In the genomic region with DNA sequence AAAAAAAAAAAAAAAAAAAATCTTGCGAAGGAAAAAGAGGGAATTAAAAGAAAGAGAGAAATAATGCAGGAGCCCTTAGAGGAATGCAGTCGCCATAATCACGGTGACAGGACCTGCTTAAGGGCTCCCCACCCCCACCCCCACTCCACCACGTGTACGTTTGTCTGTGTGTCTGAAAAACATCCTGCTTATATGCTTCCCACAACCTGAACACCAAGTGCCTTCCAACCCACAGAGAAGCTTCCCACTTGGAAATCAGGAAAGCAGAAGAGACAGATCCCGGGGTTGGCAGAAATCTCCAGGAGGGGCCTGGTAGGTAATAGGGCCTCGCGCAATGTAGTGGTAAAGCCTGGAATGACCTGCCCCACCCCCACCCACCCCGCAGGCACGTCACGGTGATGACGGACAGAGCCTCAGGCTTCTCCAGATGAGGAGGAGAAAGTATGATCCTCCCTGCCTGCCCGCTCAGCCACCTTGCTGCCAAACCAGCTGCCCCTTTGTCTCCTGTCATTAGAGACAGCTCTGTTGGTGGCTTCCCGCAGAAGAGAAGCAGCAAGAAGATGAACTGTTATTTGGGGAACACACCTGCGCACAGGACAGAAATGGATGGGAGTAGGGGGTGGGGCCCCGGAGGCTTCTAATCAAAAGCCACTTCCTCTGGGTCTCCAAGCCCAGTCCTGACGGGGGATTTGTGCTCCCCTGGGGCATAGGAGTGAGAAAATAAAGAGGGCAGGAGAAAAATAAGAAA, we compare ENCODE assay signal across 11 mouse cellular contexts. TPM values are rescaled to one million over a fixed set of nuclear protein-coding genes. Genes with fewer than 3 reads are reported as not detected.
DNase-seq lines count a peak whose midpoint lies in the region; ATAC-seq and TF ChIP-seq lines count a peak whose summit lies in the region.
"Had no signal": no experiment of that assay in that cellular context is flagged by ENCODE, and none has a peak within 500 bp of the region (broad histone marks: within the 10 kb centered on the region; RNA-seq: fewer than 3 reads in every experiment).

No protein-coding gene starts in this region.

- no peak overlapping the region for H3K27ac ChIP-seq in ES-Bruce4 (ENCODE audit: insufficient read depth, low read length)
- H3K27ac ChIP-seq in hindbrain, embryonic 10.5 days = peak overlapping the region; percentile 53; the same call in 1 of the 2 replicates
- no peak overlapping the region for H3K27ac ChIP-seq in midbrain, embryonic 15.5 days
- H3K27ac ChIP-seq in intestine, postnatal 0 days (ENCODE audit: low read depth, low read length) = no peak overlapping the region
- H3K27ac ChIP-seq: liver, embryonic 14.5 days had no signal

- peak overlapping the region; percentile 7; the same call in 1 of the 2 replicates for H3K4me3 ChIP-seq in ES-Bruce4 (ENCODE audit: low read depth, low read length)
- H3K4me3 ChIP-seq in hindbrain, embryonic 10.5 days = peak overlapping the region; percentile 30
- no peak overlapping the region for H3K4me3 ChIP-seq in midbrain, embryonic 15.5 days
- H3K4me3 ChIP-seq in intestine, postnatal 0 days (ENCODE audit: low read depth, low read length) = no peak overlapping the region

- peak overlapping the region; percentile 24 for H3K4me2 ChIP-seq in midbrain, embryonic 15.5 days
- no peak overlapping the region for H3K4me2 ChIP-seq in intestine, postnatal 0 days (replicated peaks; ENCODE audit: low read depth)

- H3K9ac ChIP-seq in ES-Bruce4 (ENCODE audit: low read depth, poor library complexity, severe bottlenecking) = no peak overlapping the region
- H3K9ac ChIP-seq in midbrain, embryonic 15.5 days = no peak overlapping the region
- H3K9ac ChIP-seq in intestine, postnatal 0 days (ENCODE audit: low read depth, low read length) = no peak overlapping the region
- H3K9ac ChIP-seq: liver, embryonic 14.5 days had no signal

- no peak for TF ChIP-seq CTCF in ES-Bruce4 (IDR thresholded peaks at IDR 0.05; ENCODE audit: low read depth, low read length)
- no peak for TF ChIP-seq CTCF in intestine, postnatal 0 days (IDR thresholded peaks at IDR 0.05; ENCODE audit: low read depth)

- H3K27me3 ChIP-seq in ES-Bruce4 (ENCODE audit: control insufficient read depth, insufficient read depth, low read length, poor library complexity, severe bottlenecking) = no peaks in the 10 kb centered on the region
- peaks cover 33% of the 10 kb centered on the region for H3K27me3 ChIP-seq in hindbrain, embryonic 10.5 days (ENCODE audit: insufficient read depth, poor library complexity, severe bottlenecking)
- no peaks in the 10 kb centered on the region for H3K27me3 ChIP-seq in midbrain, embryonic 15.5 days (replicated peaks)
- H3K27me3 ChIP-seq in intestine, postnatal 0 days (replicated peaks; ENCODE audit: control insufficient read depth, insufficient read depth, low read length) = 0 out of 2 replicates have a peak, but pooled peaks cover 5% of the 10 kb centered on the region

- ATAC-seq in midbrain, embryonic 15.5 days (replicated peaks) = 0 out of 2 replicates have a peak, but pooled peaks have one; percentile 30
- ATAC-seq in intestine, postnatal 0 days = no peak
- ATAC-seq: activated CD4-positive, CD25-positive, alpha-beta regulatory T cell, adult 4 months had no signal

- H3K36me3 ChIP-seq in ES-Bruce4 (ENCODE audit: control insufficient read depth, insufficient read depth, low read length, poor library complexity, severe bottlenecking) = no peaks in the 10 kb centered on the region
- no peaks in the 10 kb centered on the region for H3K36me3 ChIP-seq in hindbrain, embryonic 10.5 days
- H3K36me3 ChIP-seq in midbrain, embryonic 15.5 days (replicated peaks) = no peaks in the 10 kb centered on the region
- no peaks in the 10 kb centered on the region for H3K36me3 ChIP-seq in intestine, postnatal 0 days (ENCODE audit: control insufficient read depth, insufficient read depth)

- 9% methylated on average over 17 of the region's 17 CpGs for WGBS in hindbrain, embryonic 10.5 days
- WGBS in midbrain, embryonic 15.5 days = 3% methylated on average over 16 of the region's 17 CpGs
- WGBS in intestine, postnatal 0 days = 14% methylated on average over 17 of the region's 17 CpGs

- no peak for TF ChIP-seq POLR2A in ES-Bruce4 (IDR thresholded peaks at IDR 0.05; ENCODE audit: insufficient read depth, low read length)

- H3K9me3 ChIP-seq in ES-Bruce4 (replicated peaks; ENCODE audit: control insufficient read depth, insufficient read depth, low read length, poor library complexity, severe bottlenecking) = no peaks in the 10 kb centered on the region
- no peaks in the 10 kb centered on the region for H3K9me3 ChIP-seq in hindbrain, embryonic 10.5 days
- H3K9me3 ChIP-seq in midbrain, embryonic 15.5 days = no peaks in the 10 kb centered on the region
- no peaks in the 10 kb centered on the region for H3K9me3 ChIP-seq in intestine, postnatal 0 days (ENCODE audit: control insufficient read depth)

- DNase-seq in embryo, embryonic 10 days (ENCODE audit: low spot score) = peak; percentile 21
- DNase-seq in embryo, embryonic 9.5 days (ENCODE audit: extremely low spot score) = no peak
- peak; percentile 34 for DNase-seq in hindbrain, embryonic 10.5 days (ENCODE audit: low spot score)
- DNase-seq in adrenal gland, postnatal 4 days (ENCODE audit: low spot score in 2 of 2) = no peak
- DNase-seq in left cerebral cortex, adult 9 months (ENCODE audit: low spot score in 2 of 2) = no peak
- DNase-seq: kidney, adult 11 months had no signal

- TF ChIP-seq EP300 in ES-Bruce4 (IDR thresholded peaks at IDR 0.05; ENCODE audit: insufficient read depth, low read depth, low read length) = no peak

- peaks cover 5% of the 10 kb centered on the region for H3K4me1 ChIP-seq in ES-Bruce4 (ENCODE audit: control insufficient read depth, insufficient read depth, low read length)
- peaks cover 32% of the 10 kb centered on the region for H3K4me1 ChIP-seq in hindbrain, embryonic 10.5 days (replicated peaks)
- H3K4me1 ChIP-seq in midbrain, embryonic 15.5 days = peaks cover 20% of the 10 kb centered on the region
- H3K4me1 ChIP-seq in intestine, postnatal 0 days (replicated peaks; ENCODE audit: control insufficient read depth, insufficient read depth, low read length) = no peaks in the 10 kb centered on the region

RNA-seq across cellular contexts. Expression of a gene that starts 43.4 kb away (rescaled TPM):
- 0.51 and 0.84 TPM in 2 replicates for polyA plus RNA-seq in ES-Bruce4 (2011; ENCODE audit: insufficient read depth, insufficient read length, low read depth, missing spikeins)
- polyA plus RNA-seq in hindbrain, embryonic 10.5 days (2016; fragmentation: Nextera tagmentation; extraction: Ambion mirVana) = 1.3 and 2.0 TPM in 2 replicates
- 0.41 and 0.46 TPM in 2 replicates for polyA plus RNA-seq in midbrain, embryonic 15.5 days (2015; fragmentation: Nextera tagmentation; extraction: Ambion mirVana)
- 0.24 and 0.27 TPM in 2 replicates for polyA plus RNA-seq in intestine, postnatal 0 days (2015; fragmentation: Nextera tagmentation; extraction: Ambion mirVana)
- 1 to 10 TPM; 1.3 to 1.7 TPM for total RNA-seq in adrenal gland, postnatal 4 days (2021)

RNA-seq across cellular contexts. Expression of a gene that starts 50.9 kb away (rescaled TPM):
- not detected in 2 replicates for polyA plus RNA-seq in ES-Bruce4 (2011; ENCODE audit: insufficient read depth, insufficient read length, low read depth, missing spikeins)
- polyA plus RNA-seq in hindbrain, embryonic 10.5 days (2016; fragmentation: Nextera tagmentation; extraction: Ambion mirVana) = not detected in 2 replicates
- not detected in 2 replicates for polyA plus RNA-seq in midbrain, embryonic 15.5 days (2015; fragmentation: Nextera tagmentation; extraction: Ambion mirVana)
- polyA plus RNA-seq in intestine, postnatal 0 days (2015; fragmentation: Nextera tagmentation; extraction: Ambion mirVana) = 0.07 TPM in 1 of 2 replicates, not detected in the other
- not detected for total RNA-seq in adrenal gland, postnatal 4 days (2021)
- polyA plus RNA-seq: liver, embryonic 14.5 days had no signal

RNA-seq across cellular contexts. Expression of a gene that starts 55.8 kb away (rescaled TPM):
- polyA plus RNA-seq in ES-Bruce4 (2011; ENCODE audit: insufficient read depth, insufficient read length, low read depth, missing spikeins) = 2.4 and 2.7 TPM in 2 replicates
- 0.60 and 0.96 TPM in 2 replicates for polyA plus RNA-seq in hindbrain, embryonic 10.5 days (2016; fragmentation: Nextera tagmentation; extraction: Ambion mirVana)
- polyA plus RNA-seq in midbrain, embryonic 15.5 days (2015; fragmentation: Nextera tagmentation; extraction: Ambion mirVana) = 0.36 and 0.52 TPM in 2 replicates
- 19.0 and 24.4 TPM in 2 replicates for polyA plus RNA-seq in intestine, postnatal 0 days (2015; fragmentation: Nextera tagmentation; extraction: Ambion mirVana)
- 1 to 10 TPM; 1.2 to 1.7 TPM for total RNA-seq in adrenal gland, postnatal 4 days (2021)
- polyA plus RNA-seq: activated CD4-positive, CD25-positive, alpha-beta regulatory T cell, adult 4 months had no signal

Comparison
In these comparisons a context has a peak if more than half of its experiments do, and no peak if none do; other contexts are left out.
1. DNase-seq: peak in embryo, embryonic 10 days (single experiment) and hindbrain, embryonic 10.5 days (single experiment); none in embryo, embryonic 9.5 days (single experiment), adrenal gland, postnatal 4 days (0 of 2) and left cerebral cortex, adult 9 months (0 of 2).
2. H3K4me3 ChIP-seq: peak in ES-Bruce4 (single experiment) and hindbrain, embryonic 10.5 days (single experiment); none in midbrain, embryonic 15.5 days (single experiment) and intestine, postnatal 0 days (single experiment).